Mouse (Mus musculus) intestine, embryonic 14.5 days (tissue): ENCODE results near the gene Eef2k. TPM values are rescaled to one million over a fixed set of nuclear protein-coding genes. Genes with fewer than 3 reads are reported as not detected.

Experiments used
- ATAC-seq: fragments of 200-750 bp; cut with Nextera tagmentation; replicated peaks from 2 replicates; pipeline ENCODE4 v1.8.0; 2017; ENCODE audit warnings: low read depth, moderate number of reproducible peaks, moderate TSS enrichment, moderate library complexity; ENCODE audit not compliant: low FRiP score, low TSS enrichment
- DNase-seq: peaks from one replicate; pipeline ENCODE4 v3.0.0-alpha.2; 2018; ENCODE audit warnings: low spot score
- H3K27ac ChIP-seq: fragments of 300-500 bp; sonication (generic); 2 replicates; pipeline ENCODE4 v1.5.1; 2014; ENCODE audit warnings: low read depth, mild to moderate bottlenecking, control low read depth
- H3K27me3 ChIP-seq: fragments of 300-500 bp; sonication (generic); replicated peaks from 2 replicates; pipeline ENCODE4 v1.6.1; 2014; ENCODE audit warnings: low read length, control low read depth; ENCODE audit not compliant: control insufficient read depth, insufficient read depth
- H3K36me3 ChIP-seq: fragments of 300-500 bp; sonication (generic); 2 replicates; pipeline ENCODE4 v1.6.1; 2014; ENCODE audit warnings: low read length, control low read depth; ENCODE audit not compliant: control insufficient read depth, insufficient read depth
- H3K4me1 ChIP-seq: fragments of 300-500 bp; sonication (generic); replicated peaks from 2 replicates; pipeline ENCODE4 v1.6.1; 2014; ENCODE audit warnings: low read length, control low read depth, mixed read lengths; ENCODE audit not compliant: control insufficient read depth, insufficient read depth
- H3K4me2 ChIP-seq: fragments of 300-500 bp; sonication (generic); 2 replicates; pipeline ENCODE4 v1.6.1; 2014; ENCODE audit warnings: low read length
- H3K4me3 ChIP-seq: fragments of 300-500 bp; sonication (generic); 2 replicates; pipeline ENCODE4 v1.5.1; 2014; ENCODE audit warnings: low read depth, low read length, control low read depth, mixed read lengths
- H3K9ac ChIP-seq: fragments of 300-500 bp; sonication (generic); 2 replicates; pipeline ENCODE4 v1.6.1; 2014; ENCODE audit warnings: mild to moderate bottlenecking, low read length
- H3K9me3 ChIP-seq: fragments of 300-500 bp; sonication (generic); 2 replicates; pipeline ENCODE4 v1.6.1; 2016; ENCODE audit warnings: low read length, control low read depth; ENCODE audit not compliant: control insufficient read depth
- WGBS: fragments of 180-500 bp; shearing (Covaris S2); extraction: QIAGEN DNeasy Blood & Tissue Kit; methylation state at CpG from one replicate; pipeline ENCODE4 v1.1.7; 2014; 5-methylcytosine and 5-hydroxymethylcytosine counted together
- polyA plus RNA-seq: library from polyadenylated mRNA; unstranded; fragments of >200 nt; fragmentation: Nextera tagmentation; extraction: Ambion mirVana; gene quantifications from 2 replicates; pipeline ENCODE4 v1.2.1, GENCODE M21; 2014

The Eef2k gene
- polyA plus RNA-seq, 1 experiment from 2014 or later = 18.8 TPM

DNA sequence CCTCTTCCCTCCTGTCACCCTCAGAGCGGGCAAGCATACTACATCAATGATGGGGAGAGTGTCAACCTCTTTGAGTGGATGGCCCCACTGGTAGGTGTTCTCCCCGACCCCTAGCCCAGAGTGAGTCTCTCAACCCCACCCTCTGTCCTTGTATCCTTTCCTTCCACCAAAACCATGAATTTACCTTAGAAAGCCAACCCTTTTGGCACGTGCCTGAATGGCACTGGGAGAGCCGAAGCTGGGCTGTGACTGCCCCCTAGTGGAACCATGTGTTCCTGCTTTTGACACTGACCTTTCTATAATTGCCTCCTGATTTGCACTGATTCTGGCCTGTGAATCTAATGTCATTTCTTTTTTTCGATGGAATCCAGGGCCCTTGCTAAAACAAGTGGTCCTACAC is 19.4 kb upstream of the Eef2k start:
- Histone ChIP-seq H3K4me3 (no peak overlapping the region), H3K4me1 (no peaks in the 10 kb centered on the region), H3K4me2 (no peak overlapping the region), H3K36me3 (no peaks in the 10 kb centered on the region), H3K9ac (no peak overlapping the region), H3K27ac (no peak overlapping the region), H3K9me3 (no peaks in the 10 kb centered on the region), H3K27me3 (no peaks in the 10 kb centered on the region)
- peak; percentile 52 for ATAC-seq
- WGBS = 22% methylated on average over 5 of the region's 5 CpGs
- peak; percentile 83 for DNase-seq

DNA sequence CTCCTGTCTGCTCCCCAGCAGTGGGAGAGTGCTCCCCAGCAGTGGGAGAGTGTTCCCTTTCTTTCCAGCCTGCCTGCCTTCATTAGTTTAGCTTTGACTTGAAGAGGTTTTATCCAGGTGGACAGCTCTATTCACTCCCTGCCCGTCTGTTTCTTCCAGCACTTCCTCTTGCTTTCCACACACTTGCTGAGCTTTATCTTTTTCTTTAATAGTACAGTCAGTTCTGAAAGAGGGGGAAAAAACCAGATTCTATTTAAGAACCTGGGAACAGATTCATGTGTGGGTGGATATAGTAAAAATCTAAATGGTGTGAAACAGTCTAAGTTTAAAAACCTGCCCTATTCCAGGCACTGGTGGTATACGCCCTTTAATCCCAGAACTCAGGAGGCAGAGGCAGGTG is 17.5 kb upstream of the Eef2k start:
- Histone ChIP-seq H3K27me3 (no peaks in the 10 kb centered on the region), H3K27ac (no peak overlapping the region), H3K4me3 (no peak overlapping the region), H3K4me1 (no peaks in the 10 kb centered on the region), H3K36me3 (no peaks in the 10 kb centered on the region), H3K9ac (no peak overlapping the region), H3K9me3 (no peaks in the 10 kb centered on the region), H3K4me2 (no peak overlapping the region)
- ATAC-seq (no peak), DNase-seq (no peak)
- WGBS = 70% methylated on average over 2 of the region's 2 CpGs

DNA sequence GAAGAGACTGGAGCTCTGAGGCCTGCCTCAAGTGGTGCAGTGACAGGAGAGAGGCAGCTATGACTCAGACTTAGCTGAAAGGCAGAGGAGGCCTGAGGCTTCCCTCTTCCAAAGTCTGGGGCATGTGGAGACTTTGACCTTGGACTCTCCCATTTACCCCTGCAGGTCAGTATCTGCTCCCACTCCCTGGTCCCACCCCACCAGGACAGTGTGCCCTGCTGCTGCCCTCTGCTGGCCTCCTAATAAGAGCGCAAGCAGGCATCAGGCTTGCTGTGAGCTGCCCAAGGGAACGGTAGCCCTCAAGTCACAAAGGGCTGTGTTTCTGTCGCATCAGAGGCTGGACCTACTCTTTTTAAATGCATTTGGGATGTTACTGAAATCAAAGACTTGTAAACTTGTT is 16.2 kb upstream of the Eef2k start:
- Histone ChIP-seq H3K27me3 (no peaks in the 10 kb centered on the region), H3K9ac (no peak overlapping the region), H3K4me2 (no peak overlapping the region), H3K36me3 (no peaks in the 10 kb centered on the region), H3K4me3 (no peak overlapping the region), H3K4me1 (peaks cover 4% of the 10 kb centered on the region; the same call in 1 of the 2 replicates), H3K27ac (no peak overlapping the region), H3K9me3 (no peaks in the 10 kb centered on the region)
- 13% methylated on average over 3 of the region's 3 CpGs for WGBS
- no peak for ATAC-seq
- peak; percentile 73 for DNase-seq

DNA sequence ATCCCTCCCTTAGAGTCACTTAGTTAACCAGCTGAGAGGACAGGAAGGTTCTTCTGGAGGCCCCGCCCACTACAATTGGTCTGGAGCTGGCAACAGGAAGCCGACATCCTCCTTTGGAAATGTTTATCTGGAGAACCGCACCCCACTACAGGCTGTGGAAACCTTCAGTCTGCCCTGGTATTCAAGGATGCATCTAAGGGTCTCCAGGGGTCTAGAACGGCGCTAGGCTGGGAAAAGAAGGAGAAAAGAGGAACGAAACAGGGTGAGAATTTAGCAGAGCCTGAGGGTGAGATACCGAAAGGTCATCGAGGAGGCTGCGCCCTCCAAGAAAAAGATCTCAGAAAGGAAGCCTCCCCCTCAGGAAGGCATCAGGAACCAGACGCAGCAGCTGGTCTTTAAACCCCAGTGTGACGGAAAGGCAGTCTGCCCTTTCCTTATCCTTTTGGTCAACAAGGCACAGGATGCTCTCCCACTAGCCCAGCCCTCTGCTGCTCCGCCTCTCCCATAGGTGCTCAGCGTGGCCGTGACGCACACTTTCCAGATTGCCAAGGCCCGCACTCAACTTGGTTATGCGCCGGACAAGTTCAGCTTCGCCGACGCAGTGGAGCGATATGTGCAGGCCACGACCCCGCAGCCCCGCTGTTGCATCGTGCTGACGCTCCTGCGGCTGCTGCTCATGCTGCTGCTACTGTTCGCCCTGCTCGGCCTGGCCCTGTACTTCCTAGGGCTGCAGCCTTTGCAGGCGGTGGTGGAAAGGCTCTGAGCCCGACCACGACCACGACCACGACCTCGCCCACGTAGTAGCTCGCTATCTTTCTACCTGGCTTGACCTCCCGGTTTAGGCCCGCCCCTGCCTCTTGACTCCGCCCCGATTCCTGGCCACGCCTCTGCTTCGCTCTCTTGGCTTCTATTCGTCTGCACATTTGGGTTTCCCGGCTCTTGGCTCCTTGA is 11.9 kb upstream of the Eef2k start:
- peak; percentile 86 for DNase-seq
- H3K4me1 ChIP-seq = peaks cover 5% of the 10 kb centered on the region; the same call in 1 of the 2 replicates
- peak; percentile 23 for ATAC-seq
- peak overlapping the region; percentile 89 for H3K4me2 ChIP-seq
- H3K9ac ChIP-seq = peak overlapping the region; percentile 48
- peak overlapping the region; percentile 64 for H3K4me3 ChIP-seq
- 1% methylated on average over 45 of the region's 46 CpGs for WGBS
- no peaks in the 10 kb centered on the region for H3K36me3 ChIP-seq
- H3K27ac ChIP-seq = peak overlapping the region; percentile 30; the same call in 1 of the 2 replicates
- H3K27me3 ChIP-seq = no peaks in the 10 kb centered on the region
- H3K9me3 ChIP-seq = no peaks in the 10 kb centered on the region

DNA sequence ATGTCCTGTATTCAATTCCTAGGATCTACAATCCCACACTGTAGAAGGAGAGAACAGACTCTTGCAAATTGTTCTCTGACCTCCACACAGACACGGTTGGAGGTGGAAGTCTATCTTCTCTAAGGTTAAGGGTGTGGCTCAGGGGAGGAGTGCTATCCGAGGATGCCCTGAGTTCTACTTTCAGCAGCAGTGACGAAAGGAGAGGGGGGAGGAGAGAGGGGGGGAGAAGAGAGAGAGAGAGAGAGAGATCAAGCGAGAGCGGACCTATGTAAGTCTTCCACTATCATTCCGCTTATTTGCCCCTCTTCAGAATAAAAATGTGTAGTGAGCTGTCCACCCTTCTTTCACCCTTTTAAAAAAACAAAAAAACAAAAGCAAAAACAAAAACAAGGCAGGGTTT is 8.2 kb upstream of the Eef2k start:
- Histone ChIP-seq H3K27me3 (no peaks in the 10 kb centered on the region), H3K9ac (peak overlapping the region; percentile 46; the same call in 1 of the 2 replicates), H3K36me3 (no peaks in the 10 kb centered on the region), H3K9me3 (no peaks in the 10 kb centered on the region), H3K4me2 (peak overlapping the region; percentile 58), H3K27ac (no peak overlapping the region), H3K4me3 (peak overlapping the region; percentile 54), H3K4me1 (peaks cover 5% of the 10 kb centered on the region)
- no peak for DNase-seq
- no peak for ATAC-seq
- WGBS = 42% methylated on average over 6 of the region's 6 CpGs

DNA sequence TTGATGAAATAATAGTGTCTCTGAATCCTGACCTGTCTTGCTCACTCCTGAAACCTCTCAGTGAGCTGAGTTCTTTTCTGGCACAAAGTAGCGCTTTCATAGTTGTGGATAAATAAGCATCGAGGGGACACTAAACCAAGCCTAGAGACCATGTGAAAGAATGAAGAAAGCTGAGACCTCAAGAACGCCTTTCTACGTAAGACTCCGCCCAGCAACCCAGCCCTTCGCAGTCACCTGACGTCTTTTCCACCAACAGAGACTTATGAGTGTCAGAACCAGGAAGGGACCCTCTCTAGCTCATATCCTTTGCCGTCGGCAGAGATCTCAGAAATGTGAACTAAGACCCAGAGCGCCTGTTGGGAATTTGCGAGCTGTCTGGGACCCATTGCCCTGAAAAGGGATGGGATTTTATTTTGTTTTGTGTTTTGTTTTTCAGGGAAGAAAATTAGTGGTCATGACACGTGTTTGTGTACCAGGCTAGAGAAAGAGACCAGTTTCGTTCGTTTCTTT is 7.7 kb upstream of the Eef2k start:
- H3K9me3 ChIP-seq = no peaks in the 10 kb centered on the region
- H3K27me3 ChIP-seq = no peaks in the 10 kb centered on the region
- peak overlapping the region; percentile 79 for H3K27ac ChIP-seq
- H3K4me3 ChIP-seq = peak overlapping the region; percentile 54
- H3K9ac ChIP-seq = peak overlapping the region; percentile 46
- peak overlapping the region; percentile 58 for H3K4me2 ChIP-seq
- H3K4me1 ChIP-seq = peaks cover 5% of the 10 kb centered on the region
- WGBS = 11% methylated on average over 14 of the region's 14 CpGs
- DNase-seq = peak; percentile 90
- no peaks in the 10 kb centered on the region for H3K36me3 ChIP-seq
- ATAC-seq = peak; percentile 84

DNA sequence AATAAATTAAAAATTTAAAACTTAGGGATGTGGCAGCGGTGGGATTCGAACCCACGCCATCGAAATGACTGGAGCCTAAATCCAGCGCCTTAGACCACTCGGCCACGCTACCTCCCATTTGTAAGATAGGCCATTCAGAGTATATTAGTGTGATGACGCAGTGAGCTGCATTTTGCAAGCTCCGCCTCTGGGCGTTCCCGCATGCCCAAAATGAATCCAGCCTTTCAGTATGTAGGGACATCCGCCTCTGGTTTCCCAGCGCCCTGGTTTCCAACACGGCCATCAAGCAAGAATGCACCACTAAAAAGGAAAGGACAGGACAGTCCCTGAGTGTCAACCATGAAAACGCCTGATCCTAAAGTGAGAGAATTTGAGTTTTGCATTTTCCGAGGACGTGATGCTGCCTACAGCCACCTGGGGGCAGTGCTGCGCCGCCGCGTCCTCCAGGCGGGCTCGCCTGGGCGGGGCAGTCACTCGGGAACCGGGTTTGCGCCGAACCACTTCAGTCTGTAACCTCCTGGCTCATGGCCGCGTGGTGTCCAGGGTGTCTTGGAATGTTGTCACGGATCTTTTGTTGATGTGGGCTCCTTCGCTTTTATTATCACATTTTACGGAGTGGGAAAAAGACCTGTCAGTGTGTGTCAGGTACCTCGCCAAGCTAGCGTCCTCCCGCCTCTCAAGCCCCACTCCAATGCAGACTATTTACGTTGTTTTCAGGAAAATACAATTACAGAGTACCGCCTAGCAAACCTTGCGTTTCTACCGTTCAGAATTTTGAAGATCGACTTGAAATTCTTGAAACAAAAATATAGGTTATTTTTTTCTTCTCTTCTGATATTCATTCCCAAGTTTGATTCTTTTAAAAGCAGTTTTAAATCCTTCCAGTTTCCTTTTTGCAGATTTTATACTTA is 6.9 kb upstream of the Eef2k start:
- Histone ChIP-seq H3K4me3 (peak overlapping the region; percentile 54), H3K27ac (peak overlapping the region; percentile 79), H3K4me2 (peak overlapping the region; percentile 64), H3K4me1 (peaks cover 5% of the 10 kb centered on the region), H3K9ac (peak overlapping the region; percentile 48), H3K9me3 (no peaks in the 10 kb centered on the region), H3K36me3 (no peaks in the 10 kb centered on the region), H3K27me3 (no peaks in the 10 kb centered on the region)
- ATAC-seq = peak; percentile 89
- under 1% methylated on average over 41 of the region's 41 CpGs for WGBS
- peak; percentile 100 for DNase-seq

DNA sequence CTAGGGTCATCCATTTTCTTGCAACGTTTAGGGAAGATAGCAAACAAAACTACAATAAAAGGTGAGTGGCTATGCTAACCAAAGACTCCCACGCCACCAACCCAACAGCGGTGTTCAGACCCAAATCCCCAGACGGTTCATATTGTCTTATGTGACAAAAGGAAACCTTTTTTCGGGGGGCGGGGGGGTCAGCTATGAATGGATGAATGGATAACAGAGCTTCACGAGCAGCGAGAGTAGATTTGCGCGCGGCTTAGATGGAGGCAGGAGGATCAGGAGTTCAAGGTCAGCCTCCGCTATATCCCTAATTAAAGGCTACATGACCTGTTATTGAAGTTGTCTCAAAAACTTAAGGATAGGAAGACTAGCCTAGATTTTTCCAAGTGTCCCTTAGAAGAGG is 6.3 kb upstream of the Eef2k start:
- Histone ChIP-seq H3K4me1 (peaks cover under 1% of the 10 kb centered on the region), H3K9me3 (no peaks in the 10 kb centered on the region), H3K36me3 (no peaks in the 10 kb centered on the region), H3K27me3 (no peaks in the 10 kb centered on the region), H3K9ac (peak overlapping the region; percentile 48), H3K4me2 (peak overlapping the region; percentile 64), H3K4me3 (peak overlapping the region; percentile 54), H3K27ac (no peak overlapping the region)
- 5% methylated on average over 12 of the region's 12 CpGs for WGBS
- DNase-seq (peak; percentile 62), ATAC-seq (no peak)
